Mouse (Mus musculus) heart, postnatal 10 days (tissue): ENCODE results near the gene Fbxw11. TPM values are rescaled to one million over a fixed set of nuclear protein-coding genes. Genes with fewer than 3 reads are reported as not detected.
"Not testable (repeated sequence)": the region's sequence is repeated elsewhere in the genome, so short reads cannot be mapped to it uniquely, and the experiment has no call there.

ENCODE experiments used
- DNase-seq, 2 experiments: peaks; one replicate each; pipeline ENCODE4 v3.0.0; 2021
- intact Hi-C: fragments of 180-260 bp; cut with DNase I; formaldehyde crosslinking; loops from one replicate; pipeline ENCODE4 v1.15.1; 2025
- total RNA-seq, 2 experiments: library from RNA; stranded (reverse); gene quantifications; 2 replicates each; pipeline ENCODE4 v1.2.3; 2021

Fbxw11 gene
- total RNA-seq = 10 to 100 TPM; 65.4 to 67.4 TPM

GRCm38 (mm10) chr11:32642249-32642876 is at the start of gene Fbxw11:
TSS of gene Fbxw11 (plus strand) at chr11:32642724.
- DNase-seq = peak; percentile 95
- intact Hi-C loops = loop anchor here (5.0 kb wide), 1 partner anchor 505 kb away; the partner anchor contains the start of gene Fgf18

- DNase-seq = no peak
- intact Hi-C loops = no loop called here
These were observed 49.4 kb upstream of the Fbxw11 start for GRCm38 (mm10) chr11:32593081-32593480.

GRCm38 (mm10) chr11:32594122-32594521 is 48.4 kb upstream of the Fbxw11 start:
- intact Hi-C loops = no loop called here
- DNase-seq = no peak

- intact Hi-C loops = no loop called here
These were observed 42.2 kb upstream of the Fbxw11 start for GRCm38 (mm10) chr11:32600371-32600770.

GRCm38 (mm10) chr11:32601528-32602323 is 40.8 kb upstream of the Fbxw11 start:
- intact Hi-C loops = no loop called here
- DNase-seq = peak; percentile 38 to 50

More at GRCm38 (mm10) chr11:32600371-32600770, 42.2 kb upstream of the Fbxw11 start:
- DNase-seq = no peak

- intact Hi-C loops = no loop called here
- peak in 1 of 2 experiments; percentile 29 for DNase-seq
These were observed 37.9 kb upstream of the Fbxw11 start for GRCm38 (mm10) chr11:32604663-32605062.

GRCm38 (mm10) chr11:32605131-32605860 is 37.2 kb upstream of the Fbxw11 start:
- DNase-seq = peak; percentile 84 to 85
- intact Hi-C loops = no loop called here

- intact Hi-C loops = no loop called here
- DNase-seq = no peak
These were observed 36.6 kb upstream of the Fbxw11 start for GRCm38 (mm10) chr11:32605907-32606306.

- intact Hi-C loops = no loop called here
- peak; percentile 36 to 47 for DNase-seq
These were observed 35.2 kb upstream of the Fbxw11 start for GRCm38 (mm10) chr11:32607319-32607718.

- no peak for DNase-seq
- intact Hi-C loops = no loop called here
These were observed 31.9 kb upstream of the Fbxw11 start for GRCm38 (mm10) chr11:32610616-32611015.

- intact Hi-C loops = no loop called here
These were observed 30.2 kb upstream of the Fbxw11 start for GRCm38 (mm10) chr11:32612304-32612703.

GRCm38 (mm10) chr11:32614463-32614862 is 28.1 kb upstream of the Fbxw11 start:
- intact Hi-C loops = no loop called here
- no peak for DNase-seq

More at GRCm38 (mm10) chr11:32612304-32612703, 30.2 kb upstream of the Fbxw11 start:
- DNase-seq = no peak

- no peak for DNase-seq
- intact Hi-C loops = no loop called here
These were observed 27.0 kb upstream of the Fbxw11 start for GRCm38 (mm10) chr11:32615561-32615960.

- DNase-seq = no peak
- intact Hi-C loops = no loop called here
These were observed 26.4 kb upstream of the Fbxw11 start for GRCm38 (mm10) chr11:32616091-32616490.

- no peak for DNase-seq
- intact Hi-C loops = no loop called here
These were observed 24.5 kb upstream of the Fbxw11 start for GRCm38 (mm10) chr11:32618036-32618435.

GRCm38 (mm10) chr11:32618641-32619040 is 23.9 kb upstream of the Fbxw11 start:
- intact Hi-C loops, DNase-seq: not testable (repeated sequence)

- intact Hi-C loops = no loop called here
- DNase-seq = peak; percentile 84 to 91
These were observed 23.2 kb upstream of the Fbxw11 start for GRCm38 (mm10) chr11:32619257-32619816.

- intact Hi-C loops = no loop called here
These were observed 22.6 kb upstream of the Fbxw11 start for GRCm38 (mm10) chr11:32619866-32620456.

GRCm38 (mm10) chr11:32621831-32622478 is 20.6 kb upstream of the Fbxw11 start:
- intact Hi-C loops = no loop called here
- peak in 1 of 2 experiments; percentile 27 for DNase-seq

More at GRCm38 (mm10) chr11:32619866-32620456, 22.6 kb upstream of the Fbxw11 start:
- DNase-seq = no peak
